Mouse (Mus musculus) hindbrain, embryonic 13.5 days (tissue): ENCODE results near the gene Cd209d. TPM values are rescaled to one million over a fixed set of nuclear protein-coding genes. Genes with fewer than 3 reads are reported as not detected.
"Not testable (repeated sequence)": the region's sequence is repeated elsewhere in the genome, so short reads cannot be mapped to it uniquely, and the experiment has no call there.

Experiments
- ATAC-seq: fragments of 200-750 bp; cut with Nextera tagmentation; 2 replicates; pipeline ENCODE4 v1.8.0; 2017; ENCODE audit warnings: moderate TSS enrichment; ENCODE audit not compliant: low FRiP score
- H3K27ac ChIP-seq: fragments of 300-500 bp; sonication (generic); 2 replicates; pipeline ENCODE4 v1.5.1; 2015; ENCODE audit warnings: inconsistent platforms, mild to moderate bottlenecking, moderate library complexity
- H3K27me3 ChIP-seq: fragments of 300-500 bp; sonication (generic); 2 replicates; pipeline ENCODE4 v1.6.1; 2015; ENCODE audit warnings: mild to moderate bottlenecking, inconsistent platforms
- H3K36me3 ChIP-seq: fragments of 300-500 bp; sonication (generic); 2 replicates; pipeline ENCODE4 v1.6.1; 2015; ENCODE audit warnings: mild to moderate bottlenecking, inconsistent platforms
- H3K4me1 ChIP-seq: fragments of 300-500 bp; sonication (generic); replicated peaks from 2 replicates; pipeline ENCODE4 v1.6.1; 2015; ENCODE audit warnings: inconsistent platforms
- H3K4me2 ChIP-seq: fragments of 300-500 bp; sonication (generic); 2 replicates; pipeline ENCODE4 v1.6.1; 2015; ENCODE audit warnings: inconsistent platforms, mild to moderate bottlenecking, moderate library complexity
- H3K4me3 ChIP-seq: fragments of 300-500 bp; sonication (generic); 2 replicates; pipeline ENCODE4 v1.5.1; 2015; ENCODE audit warnings: mild to moderate bottlenecking, inconsistent platforms
- H3K9ac ChIP-seq: fragments of 300-500 bp; sonication (generic); 2 replicates; pipeline ENCODE4 v1.6.1; 2015; ENCODE audit warnings: mild to moderate bottlenecking, inconsistent platforms
- H3K9me3 ChIP-seq: fragments of 300-500 bp; sonication (generic); 2 replicates; pipeline ENCODE4 v1.6.1; 2016; ENCODE audit warnings: inconsistent platforms
- WGBS: fragments of 180-500 bp; shearing (Covaris S2); methylation state at CpG from one replicate; pipeline ENCODE4 v1.1.7; 2015; 5-methylcytosine and 5-hydroxymethylcytosine counted together
- polyA plus RNA-seq: library from polyadenylated mRNA; unstranded; fragments of >200 nt; fragmentation: Nextera tagmentation; extraction: Ambion mirVana; gene quantifications from 2 replicates; pipeline ENCODE4 v1.2.1, GENCODE M21; 2015

Cd209d gene
- not detected in 2 replicates for polyA plus RNA-seq

- H3K9ac ChIP-seq = no peak within 1 kb of the TSS
- ATAC-seq = no peak
Observed at GRCm38 (mm10) chr8:3878455-3878854, at the start of gene Cd209d. Gene Cd209d (minus strand): TSS chr8:3878555.

GRCm38 (mm10) chr8:3926744-3927143 lies 48.4 kb upstream of the Cd209d start, which contains the start of gene Cd209b:
Gene Cd209b (minus strand): TSS chr8:3926844.
- Histone ChIP-seq H3K4me1 (no peaks in the 10 kb centered on the region), H3K27me3 (no peaks in the 10 kb centered on the region), H3K27ac (no peak within 1 kb of the TSS), H3K9me3 (peaks cover 27% of the 10 kb centered on the region), H3K4me2 (no peak within 1 kb of the TSS), H3K4me3 (no peak within 1 kb of the TSS), H3K36me3 (no peaks in the 10 kb centered on the region), H3K9ac (no peak within 1 kb of the TSS)
- no peak for ATAC-seq
- 92% methylated on average over 3 of the region's 3 CpGs for WGBS

More at GRCm38 (mm10) chr8:3878455-3878854, at the start of gene Cd209d:
- Histone ChIP-seq H3K4me3 (no peak within 1 kb of the TSS), H3K9me3 (peaks cover 30% of the 10 kb centered on the region; the same call in 1 of the 2 replicates), H3K27ac (no peak within 1 kb of the TSS), H3K27me3 (no peaks in the 10 kb centered on the region), H3K36me3 (no peaks in the 10 kb centered on the region), H3K4me1 (no peaks in the 10 kb centered on the region), H3K4me2 (no peak within 1 kb of the TSS)
- 82% methylated on average over 4 of the region's 4 CpGs for WGBS

GRCm38 (mm10) chr8:3876121-3876520 lies 2.2 kb downstream of the Cd209d start:
- no peak overlapping the region for H3K27ac ChIP-seq
- H3K9me3 ChIP-seq = peaks cover 45% of the 10 kb centered on the region
- H3K4me3 ChIP-seq = no peak overlapping the region
- no peaks in the 10 kb centered on the region for H3K4me1 ChIP-seq
- no peak for ATAC-seq
- H3K27me3 ChIP-seq = no peaks in the 10 kb centered on the region
- no peak overlapping the region for H3K4me2 ChIP-seq
- 92% methylated on average over 2 of the region's 2 CpGs for WGBS
- H3K36me3 ChIP-seq = no peaks in the 10 kb centered on the region
- no peak overlapping the region for H3K9ac ChIP-seq

- not testable (repeated sequence) for H3K27me3 ChIP-seq, H3K9ac ChIP-seq, H3K4me1 ChIP-seq, H3K4me2 ChIP-seq, H3K4me3 ChIP-seq, ATAC-seq, H3K27ac ChIP-seq, H3K36me3 ChIP-seq, H3K9me3 ChIP-seq
Observed at GRCm38 (mm10) chr8:3862736-3863135, 15.6 kb downstream of the Cd209d start.

- no peak for ATAC-seq
- H3K27me3 ChIP-seq = no peaks in the 10 kb centered on the region
- H3K4me1 ChIP-seq = no peaks in the 10 kb centered on the region
- WGBS = 71% methylated on average over 2 of the region's 2 CpGs
- no peak within 1 kb of the TSS for H3K9ac ChIP-seq
- no peak within 1 kb of the TSS for H3K4me3 ChIP-seq
- no peaks in the 10 kb centered on the region for H3K36me3 ChIP-seq
- H3K27ac ChIP-seq = no peak within 1 kb of the TSS
- H3K4me2 ChIP-seq = no peak within 1 kb of the TSS
- peaks cover 13% of the 10 kb centered on the region; the same call in 1 of the 2 replicates for H3K9me3 ChIP-seq
Observed at GRCm38 (mm10) chr8:3854209-3854608, 24.1 kb downstream of the Cd209d start, which contains the start of gene Cd209e. Gene Cd209e (minus strand): TSS chr8:3854309.

Other genes with a start within 250 kb of the Cd209d start
- gene Stxbp2, start 247.6 kb downstream of the Cd209d start, polyA plus RNA-seq = 32.1 and 34.9 TPM in 2 replicates
- 0.16 and 0.65 TPM in 2 replicates for gene Retn, start 222.8 kb downstream of the Cd209d start, polyA plus RNA-seq
- gene Mcemp1, start 212.8 kb downstream of the Cd209d start, polyA plus RNA-seq = 0.10 TPM in 1 of 2 replicates, not detected in the other
- gene Fcor, start 206.2 kb downstream of the Cd209d start, polyA plus RNA-seq = 14.6 and 16.8 TPM in 2 replicates
- 53.4 and 57.9 TPM in 2 replicates for gene Trappc5, start 202.3 kb downstream of the Cd209d start, polyA plus RNA-seq
- gene Fcer2a, start 184.4 kb downstream of the Cd209d start, polyA plus RNA-seq = 0.36 and 0.51 TPM in 2 replicates
- gene Clec4g, start 157.9 kb downstream of the Cd209d start, polyA plus RNA-seq = not detected in 2 replicates
- not detected in 2 replicates for gene Cd209a, start 129.6 kb downstream of the Cd209d start, polyA plus RNA-seq
- not detected in 2 replicates for gene Cd209e, start 24.2 kb downstream of the Cd209d start, polyA plus RNA-seq
- not detected in 2 replicates for gene Cd209b, start 48.3 kb upstream of the Cd209d start, polyA plus RNA-seq
- gene Cd209c, start 76.2 kb upstream of the Cd209d start, polyA plus RNA-seq = 0.36 and 0.81 TPM in 2 replicates
- not detected in 2 replicates for gene Cd209f, start 227.3 kb upstream of the Cd209d start, polyA plus RNA-seq